Mouse (Mus musculus) MEL (cell line): ENCODE results near the gene Milr1.

Source experiments
- CTCF ChIP-seq, 3 experiments: IDR thresholded peaks in 2 of 3; conservative IDR thresholded peaks in 1 of 3; 2 replicates each; pipeline ENCODE4 v1.5.1; 2011 to 2012; ENCODE audit warnings: low read length in 3 of 3, low read depth in 2 of 3, mild to moderate bottlenecking in 2 of 3, improper control_type of control experiment in 1 of 3, inconsistent platforms in 1 of 3, mixed read lengths in 1 of 3, moderate library complexity in 1 of 3; ENCODE audit not compliant: control insufficient read depth in 1 of 3, insufficient read depth in 1 of 3, poor library complexity in 1 of 3, severe bottlenecking in 1 of 3
- EP300 ChIP-seq, 2 experiments: IDR thresholded peaks; 2 replicates each; pipeline ENCODE4 v1.6.1; 2011; ENCODE audit warnings: improper control_type of control experiment in 2 of 2, low read length in 2 of 2, low read depth in 1 of 2, mild to moderate bottlenecking in 1 of 2
- GATA1 ChIP-seq: IDR thresholded peaks from 2 replicates; pipeline ENCODE4 v1.6.1; 2011; ENCODE audit warnings: low read depth, low read length, improper control_type of control experiment
- JUND ChIP-seq: IDR thresholded peaks from 2 replicates; pipeline ENCODE4 v1.6.1; 2011; ENCODE audit warnings: low read depth, mild to moderate bottlenecking, improper control_type of control experiment, low read length
- MAZ ChIP-seq: IDR thresholded peaks from 2 replicates; pipeline ENCODE4 v1.6.1; 2012; ENCODE audit warnings: low read depth, mild to moderate bottlenecking, inconsistent platforms, low read length, improper control_type of control experiment
- POLR2A ChIP-seq, 2 experiments: IDR thresholded peaks; 2 replicates each; pipeline ENCODE4 v1.6.1; 2011 to 2012; ENCODE audit warnings: low read length in 2 of 2, mild to moderate bottlenecking in 2 of 2, control low read depth in 1 of 2, improper control_type of control experiment in 1 of 2, low read depth in 1 of 2, moderate library complexity in 1 of 2; ENCODE audit not compliant: control insufficient read depth in 1 of 2, insufficient read depth in 1 of 2, poor library complexity in 1 of 2
- POLR2AphosphoS2 ChIP-seq: IDR thresholded peaks from 2 replicates; pipeline ENCODE4 v1.6.1; 2011; ENCODE audit warnings: low read length, improper control_type of control experiment
- RAD21 ChIP-seq: IDR thresholded peaks from 2 replicates; pipeline ENCODE4 v1.6.1; 2011; ENCODE audit warnings: mild to moderate bottlenecking, low read depth, low read length, improper control_type of control experiment
- SMC3 ChIP-seq: IDR thresholded peaks from 2 replicates; pipeline ENCODE4 v1.6.1; 2011; ENCODE audit warnings: low read depth, low read length, improper control_type of control experiment
- UBTF ChIP-seq: IDR thresholded peaks from 2 replicates; pipeline ENCODE4 v1.6.1; 2012; ENCODE audit warnings: low read depth, mild to moderate bottlenecking, inconsistent platforms, low read length, improper control_type of control experiment, moderate library complexity, borderline replicate concordance; ENCODE audit not compliant: insufficient read depth
- ZNF384 ChIP-seq: IDR thresholded peaks from 2 replicates; pipeline ENCODE4 v1.6.1; 2012; ENCODE audit warnings: low read depth, mild to moderate bottlenecking, inconsistent platforms, low read length, improper control_type of control experiment

DNA sequence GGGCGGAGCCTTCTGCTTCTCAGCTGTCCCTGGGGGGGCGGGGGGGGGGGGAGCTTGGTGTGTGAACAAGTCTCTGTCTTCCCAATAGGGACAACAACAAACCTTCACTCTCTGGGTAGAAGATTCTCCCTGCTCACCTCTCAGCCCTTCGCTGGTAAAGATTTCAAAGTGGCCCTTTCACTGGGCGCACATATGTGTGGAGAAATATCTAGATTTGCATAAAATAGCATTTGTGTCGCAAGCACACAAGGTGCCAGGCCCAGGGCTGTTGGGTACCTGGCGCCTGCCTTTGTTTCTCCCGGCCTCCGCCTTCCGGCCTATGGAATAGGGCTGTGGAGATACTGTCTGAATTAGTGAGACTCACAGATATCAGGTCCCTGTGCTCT is 11.8 kb downstream of the Milr1 start:
- TF ChIP-seq CTCF (IDR thresholded peaks at IDR 0.05 in 2 of 3, conservative IDR thresholded peaks at IDR 0.05 in 1 of 3; ENCODE audit: control insufficient read depth in 1 of 3, insufficient read depth in 1 of 3, low read depth in 2 of 3, low read length in 3 of 3, poor library complexity in 1 of 3, severe bottlenecking in 1 of 3) (no peak), JUND (no peak), MAZ (no peak), ZNF384 (no peak), GATA1 (no peak), POLR2AphosphoS2 (no peak), SMC3 (no peak), POLR2A (IDR thresholded peaks at IDR 0.05; ENCODE audit: control insufficient read depth in 1 of 2, insufficient read depth in 1 of 2, low read depth in 1 of 2, low read length in 2 of 2, poor library complexity in 1 of 2) (no peak), RAD21 (no peak), UBTF (no peak), EP300 (IDR thresholded peaks at IDR 0.05; ENCODE audit: low read depth in 1 of 2, low read length in 2 of 2) (no peak)
